Mouse (Mus musculus) forebrain, postnatal 0 days (tissue): ENCODE data around the gene Clec4f. TPM values are rescaled to one million over a fixed set of nuclear protein-coding genes. Genes with fewer than 3 reads are reported as not detected.

Source experiments
- ATAC-seq: fragments of 200-750 bp; cut with Nextera tagmentation; 2 replicates; pipeline ENCODE4 v1.8.0; 2017; ENCODE audit warnings: mild to moderate bottlenecking, moderate library complexity
- DNase-seq: peaks from one replicate; pipeline ENCODE4 v3.0.0-alpha.2; 2015
- H3K27ac ChIP-seq: fragments of 300-500 bp; sonication (generic); 2 replicates; pipeline ENCODE4 v1.5.1; 2014; ENCODE audit warnings: low read depth, mild to moderate bottlenecking, antibody characterized with exemption, low read length, moderate library complexity, mixed read lengths
- H3K27me3 ChIP-seq: fragments of 300-500 bp; sonication (generic); 2 replicates; pipeline ENCODE4 v1.6.1; 2014; ENCODE audit warnings: mild to moderate bottlenecking, low read length, mixed read lengths; ENCODE audit not compliant: insufficient read depth
- H3K36me3 ChIP-seq: fragments of 300-500 bp; sonication (generic); 2 replicates; pipeline ENCODE4 v1.6.1; 2014; ENCODE audit warnings: mild to moderate bottlenecking, moderate library complexity; ENCODE audit not compliant: insufficient read depth
- H3K4me1 ChIP-seq: fragments of 300-500 bp; sonication (generic); 2 replicates; pipeline ENCODE4 v1.6.1; 2014; ENCODE audit warnings: antibody characterized with exemption; ENCODE audit not compliant: insufficient read depth
- H3K4me2 ChIP-seq: fragments of 300-500 bp; sonication (generic); 2 replicates; pipeline ENCODE4 v1.6.1; 2014; ENCODE audit warnings: low read depth, mild to moderate bottlenecking, moderate library complexity
- H3K4me3 ChIP-seq: fragments of 300-500 bp; sonication (generic); 2 replicates; pipeline ENCODE4 v1.5.1; 2014; ENCODE audit warnings: low read depth, low read length, mixed read lengths
- H3K9ac ChIP-seq: fragments of 300-500 bp; sonication (generic); 2 replicates; pipeline ENCODE4 v1.6.1; 2014; ENCODE audit warnings: mild to moderate bottlenecking
- H3K9me3 ChIP-seq: fragments of 300-500 bp; sonication (generic); 2 replicates; pipeline ENCODE4 v1.6.1; 2016; ENCODE audit warnings: low read length
- CTCF ChIP-seq: sonication (generic); IDR thresholded peaks from 2 replicates; pipeline ENCODE4 v1.5.1; 2016; ENCODE audit warnings: antibody characterized with exemption, control low read depth, low read depth
- WGBS: fragments of 180-500 bp; shearing (Covaris S2); extraction: QIAGEN DNeasy Blood & Tissue Kit; methylation state at CpG from one replicate; pipeline ENCODE4 v1.1.7; 2014; 5-methylcytosine and 5-hydroxymethylcytosine counted together
- polyA plus RNA-seq: library from polyadenylated mRNA; unstranded; fragments of >200 nt; fragmentation: Nextera tagmentation; extraction: Ambion mirVana; gene quantifications from 2 replicates; pipeline ENCODE4 v1.2.1, GENCODE M21; 2015
- total RNA-seq: library from RNA; depleted of rRNA; stranded (reverse); fragments of >200 nt; gene quantifications from 2 replicates; pipeline ENCODE4 v1.2.3, GENCODE M21; 2014

Gene Clec4f
- total and polyA plus RNA-seq, 2 experiments from 2014 or later: 0.28 TPM; not detected in 1

GRCm38 (mm10) chr6:83631815-83632214 is 24.2 kb downstream of the Clec4f start:
- WGBS: 78% methylated on average over 4 of the region's 4 CpGs
- no peak for DNase-seq

DNA sequence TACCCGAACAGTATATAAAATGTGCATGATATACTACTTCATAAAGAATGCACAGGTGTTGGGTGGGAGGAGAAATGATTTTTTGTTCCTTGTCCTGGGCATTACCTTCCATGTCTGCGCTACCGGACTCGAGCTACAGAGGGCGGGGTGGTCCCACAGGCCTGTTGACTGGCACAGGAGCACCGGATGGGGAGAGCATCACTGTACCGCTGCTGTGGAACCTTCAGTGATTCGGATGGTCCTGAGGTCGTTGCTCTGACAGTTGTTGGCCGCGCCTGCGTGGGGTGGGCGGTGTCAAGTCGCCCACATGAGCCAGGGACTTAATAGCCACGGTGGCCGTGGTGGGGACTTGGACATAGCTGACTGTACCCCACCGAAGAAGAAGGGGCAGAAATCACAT is 29.2 kb downstream of the Clec4f start:
- Histone ChIP-seq H3K4me3 (no peak overlapping the region), H3K9me3 (no peaks in the 10 kb centered on the region), H3K9ac (no peak overlapping the region), H3K36me3 (no peaks in the 10 kb centered on the region), H3K4me2 (no peak overlapping the region), H3K27me3 (no peaks in the 10 kb centered on the region), H3K27ac (no peak overlapping the region), H3K4me1 (no peaks in the 10 kb centered on the region)
- ATAC-seq (no peak), DNase-seq (no peak)
- TF ChIP-seq CTCF: peak; percentile 13; the same call in 1 of the 2 replicates
- WGBS: 68% methylated on average over 17 of the region's 17 CpGs

More at GRCm38 (mm10) chr6:83631815-83632214, 24.2 kb downstream of the Clec4f start:
- H3K36me3 ChIP-seq: no peaks in the 10 kb centered on the region
- no peaks in the 10 kb centered on the region for H3K4me1 ChIP-seq
- H3K27ac ChIP-seq: no peak overlapping the region
- no peaks in the 10 kb centered on the region for H3K27me3 ChIP-seq
- H3K9ac ChIP-seq: no peak overlapping the region
- no peak overlapping the region for H3K4me2 ChIP-seq
- ATAC-seq: no peak
- TF ChIP-seq CTCF: no peak
- H3K9me3 ChIP-seq: no peaks in the 10 kb centered on the region
- H3K4me3 ChIP-seq: no peak overlapping the region

DNA sequence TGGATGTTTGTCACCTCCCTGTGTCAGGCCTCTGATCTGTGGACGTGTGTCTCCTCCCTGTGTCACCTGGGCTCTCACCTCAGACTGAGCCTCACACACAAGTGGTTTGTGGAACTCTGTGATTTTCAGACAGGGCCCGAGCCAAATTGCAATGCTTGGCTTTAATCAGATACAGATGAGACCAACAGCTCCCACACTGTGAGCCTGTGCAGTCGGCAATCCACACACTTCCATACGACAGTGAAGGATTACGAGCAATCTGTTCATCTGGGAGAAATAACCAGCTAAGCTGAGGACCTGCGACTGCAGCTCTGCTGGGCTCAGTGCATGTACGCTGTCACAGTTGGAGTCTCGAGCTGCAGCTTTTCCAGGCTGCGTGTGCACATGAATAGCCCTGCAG is 36.0 kb downstream of the Clec4f start:
- no peak for TF ChIP-seq CTCF
- Histone ChIP-seq H3K27ac (no peak overlapping the region), H3K4me3 (no peak overlapping the region), H3K9ac (no peak overlapping the region), H3K27me3 (no peaks in the 10 kb centered on the region), H3K4me1 (no peaks in the 10 kb centered on the region), H3K4me2 (no peak overlapping the region), H3K36me3 (no peaks in the 10 kb centered on the region), H3K9me3 (no peaks in the 10 kb centered on the region)
- peak; percentile 71 for ATAC-seq
- peak; percentile 30 for DNase-seq
- WGBS: 62% methylated on average over 9 of the region's 9 CpGs

GRCm38 (mm10) chr6:83617581-83618335 is 38.2 kb downstream of the Clec4f start:
- no peak for TF ChIP-seq CTCF
- H3K27me3 ChIP-seq: no peaks in the 10 kb centered on the region
- no peak overlapping the region for H3K27ac ChIP-seq
- 81% methylated on average over 15 of the region's 15 CpGs for WGBS
- ATAC-seq: no peak; the same call in 1 of the 2 replicates
- no peaks in the 10 kb centered on the region for H3K36me3 ChIP-seq
- H3K4me1 ChIP-seq: no peaks in the 10 kb centered on the region
- no peak for DNase-seq
- no peak overlapping the region for H3K4me3 ChIP-seq
- no peaks in the 10 kb centered on the region for H3K9me3 ChIP-seq
- H3K9ac ChIP-seq: no peak overlapping the region
- H3K4me2 ChIP-seq: no peak overlapping the region

GRCm38 (mm10) chr6:83616512-83616911 is 39.5 kb downstream of the Clec4f start:
- Histone ChIP-seq H3K27me3 (no peaks in the 10 kb centered on the region), H3K9ac (no peak overlapping the region), H3K9me3 (no peaks in the 10 kb centered on the region), H3K27ac (no peak overlapping the region), H3K4me3 (no peak overlapping the region), H3K4me2 (no peak overlapping the region), H3K4me1 (no peaks in the 10 kb centered on the region), H3K36me3 (no peaks in the 10 kb centered on the region)
- DNase-seq (no peak), ATAC-seq (no peak)
- 78% methylated on average over 5 of the region's 5 CpGs for WGBS
- TF ChIP-seq CTCF: peak; percentile 16

DNA sequence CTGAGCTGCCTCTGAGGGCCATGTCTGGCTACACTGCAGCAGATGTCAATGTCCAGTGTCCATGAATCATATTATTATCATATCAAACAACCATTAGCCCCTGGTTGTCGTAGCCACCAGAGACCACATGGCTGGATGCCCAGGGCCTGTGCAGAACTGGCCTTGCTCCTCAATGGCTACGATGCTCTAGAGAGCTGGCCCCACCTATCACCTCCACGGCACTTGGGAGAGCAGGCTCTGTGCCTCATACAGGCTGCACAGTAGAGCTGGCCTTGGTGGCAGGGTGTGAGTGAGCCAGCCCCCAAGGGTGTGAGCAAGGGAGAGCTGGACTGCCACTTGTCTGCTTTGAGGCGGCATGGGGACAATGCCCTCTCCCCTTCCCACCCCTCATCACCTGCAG is 41.5 kb downstream of the Clec4f start:
- WGBS: 91% methylated on average over 4 of the region's 4 CpGs
- H3K27ac ChIP-seq: no peak overlapping the region
- no peak for DNase-seq

DNA sequence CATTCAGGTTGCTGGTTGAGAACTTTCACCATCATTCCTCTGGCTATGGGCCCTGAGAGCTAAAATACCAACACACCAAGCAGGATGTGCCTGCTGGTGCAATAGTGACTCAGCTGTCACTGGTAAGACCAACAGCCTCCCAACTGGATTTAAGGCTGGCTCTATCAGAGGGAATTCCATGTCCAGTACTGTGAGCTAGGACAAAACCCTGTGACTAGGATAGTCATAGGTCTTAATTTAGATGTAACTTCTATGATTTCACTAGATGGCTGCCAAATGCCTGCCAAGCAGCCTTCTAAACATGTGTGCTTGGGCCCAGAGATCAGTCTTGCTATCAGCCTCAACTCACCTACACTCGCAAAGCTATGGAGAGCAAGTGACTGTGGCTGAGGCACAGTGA is 43.0 kb downstream of the Clec4f start:
- WGBS: 88% methylated on average over 1 of the region's 1 CpGs
- no peak overlapping the region for H3K27ac ChIP-seq
- DNase-seq (no peak), ATAC-seq (no peak)
- no peaks in the 10 kb centered on the region for H3K27me3 ChIP-seq
- no peaks in the 10 kb centered on the region for H3K9me3 ChIP-seq
- H3K4me1 ChIP-seq: no peaks in the 10 kb centered on the region
- no peak overlapping the region for H3K9ac ChIP-seq
- no peak for TF ChIP-seq CTCF
- no peak overlapping the region for H3K4me3 ChIP-seq
- no peak overlapping the region for H3K4me2 ChIP-seq
- no peaks in the 10 kb centered on the region for H3K36me3 ChIP-seq

More for the DNA sequence above, 41.5 kb downstream of the Clec4f start:
- no peak for TF ChIP-seq CTCF
- H3K4me3 ChIP-seq: no peak overlapping the region
- no peak overlapping the region for H3K4me2 ChIP-seq
- ATAC-seq: no peak
- no peaks in the 10 kb centered on the region for H3K4me1 ChIP-seq
- H3K36me3 ChIP-seq: no peaks in the 10 kb centered on the region
- no peaks in the 10 kb centered on the region for H3K9me3 ChIP-seq
- no peak overlapping the region for H3K9ac ChIP-seq
- H3K27me3 ChIP-seq: no peaks in the 10 kb centered on the region
